Mouse (Mus musculus) bone marrow, adult 2 months (tissue): Measurements from ENCODE around the gene Castor1.

Experiments
- CTCF ChIP-seq: fragments of 200-500 bp; IDR thresholded peaks from 2 replicates; pipeline ENCODE4 v1.5.1; 2011; ENCODE audit warnings: low read length, control low read depth; ENCODE audit not compliant: control insufficient read depth, insufficient read depth
- POLR2A ChIP-seq: fragments of 200-500 bp; IDR thresholded peaks from 2 replicates; pipeline ENCODE4 v1.6.1; 2011; ENCODE audit warnings: low read depth, mild to moderate bottlenecking, control low read depth, low read length, borderline replicate concordance; ENCODE audit not compliant: control insufficient read depth

DNA sequence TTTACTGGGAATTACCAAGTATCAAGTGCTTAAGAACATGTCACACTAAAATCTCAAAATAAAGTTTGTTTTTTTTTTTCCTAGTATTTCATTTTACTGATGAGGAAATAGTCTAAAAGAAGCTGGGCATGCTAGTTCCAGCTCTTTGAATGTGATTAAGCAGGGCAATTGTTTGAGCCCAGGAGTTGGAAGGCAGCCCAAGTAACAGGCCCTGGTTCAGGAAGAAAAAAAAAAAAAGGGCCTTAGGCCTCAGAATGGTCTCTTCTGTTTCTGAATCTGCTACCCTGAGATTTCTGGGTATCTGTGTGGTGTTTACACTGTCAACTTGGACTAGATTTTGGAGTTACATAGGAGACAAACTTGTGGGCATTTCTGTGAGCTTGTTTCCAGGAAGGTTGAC, 34.5 kb upstream of the Castor1 start:
- no peak for TF ChIP-seq POLR2A
- TF ChIP-seq CTCF: no peak
